Mouse (Mus musculus): ENCODE measurements around the gene Fibcd1. TPM values are rescaled to one million over a fixed set of nuclear protein-coding genes. Genes with fewer than 3 reads are reported as not detected.

The Fibcd1 gene
- polyA plus RNA-seq, 1 experiment from 2014 or later, result not detected

Other genes with a start within 250 kb of the Fibcd1 start
- not detected in 2 replicates for gene Prdm12, start 206.0 kb downstream of the Fibcd1 start, polyA plus RNA-seq (2015; fragmentation: Nextera tagmentation; extraction: Ambion mirVana)
- 29.0 and 32.0 TPM in 2 replicates for gene Exosc2, start 175.3 kb downstream of the Fibcd1 start, polyA plus RNA-seq (2015; fragmentation: Nextera tagmentation; extraction: Ambion mirVana)
- 5.9 and 7.5 TPM in 2 replicates for gene Abl1, start 157.6 kb downstream of the Fibcd1 start, polyA plus RNA-seq (2015; fragmentation: Nextera tagmentation; extraction: Ambion mirVana)
- 0.03 and 0.08 TPM in 2 replicates for gene Qrfp, start 35.4 kb downstream of the Fibcd1 start, polyA plus RNA-seq (2015; fragmentation: Nextera tagmentation; extraction: Ambion mirVana)
- 0.06 TPM in 1 of 2 replicates, not detected in the other for gene Lamc3, start 41.3 kb upstream of the Fibcd1 start, polyA plus RNA-seq (2015; fragmentation: Nextera tagmentation; extraction: Ambion mirVana)
- gene Aif1l, start 104.1 kb upstream of the Fibcd1 start, polyA plus RNA-seq (2015; fragmentation: Nextera tagmentation; extraction: Ambion mirVana), result 1.2 and 1.5 TPM in 2 replicates
- 40.5 and 44.7 TPM in 2 replicates for gene Nup214, start 128.4 kb upstream of the Fibcd1 start, polyA plus RNA-seq (2015; fragmentation: Nextera tagmentation; extraction: Ambion mirVana)
- gene Fam78a, start 238.9 kb upstream of the Fibcd1 start, polyA plus RNA-seq (2015; fragmentation: Nextera tagmentation; extraction: Ambion mirVana), result 11.4 TPM in 2 replicates
- gene Plpp7, start 249.5 kb upstream of the Fibcd1 start, polyA plus RNA-seq (2015; fragmentation: Nextera tagmentation; extraction: Ambion mirVana), result 1.9 and 2.0 TPM in 2 replicates

All from liver, embryonic 15.5 days (tissue).